Mouse (Mus musculus): ENCODE measurements around the gene Wnt3.

DNA sequence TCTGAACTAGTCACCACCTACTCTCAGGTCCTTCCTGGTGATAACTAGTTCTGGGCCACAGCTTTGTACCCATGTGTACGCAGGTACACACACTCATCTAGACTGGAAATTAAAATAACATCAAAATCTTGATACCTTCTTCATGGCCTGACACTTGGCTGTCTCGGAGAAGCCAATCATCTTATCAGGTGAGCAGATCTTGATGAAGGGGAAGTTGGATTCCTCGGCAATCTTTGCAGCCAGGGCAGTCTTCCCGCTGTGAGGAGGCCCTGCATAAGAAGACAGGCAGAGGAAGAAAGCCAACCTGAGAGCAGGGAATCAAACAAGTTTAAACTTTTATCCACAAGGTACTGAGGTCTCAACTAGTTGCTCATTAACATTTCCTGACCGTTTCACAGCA, 84.8 kb downstream of the Wnt3 start:
- TF ChIP-seq GATA1 (IDR thresholded peaks at IDR 0.05; ENCODE audit: borderline replicate concordance, low read length) (no peak), FLI1 (IDR thresholded peaks at IDR 0.05; ENCODE audit: low read length) (no peak)

All from megakaryocyte, embryonic 14.5 days (primary cell).